Mouse (Mus musculus) A20 (cell line): ENCODE results near the gene Pcsk4.
A peak's percentile ranks its signal among the peaks of the same experiment; 100 is the strongest.

Experiments used
- DNase-seq: peaks from one replicate; pipeline ENCODE4 v3.0.0-alpha.2; 2011; ENCODE audit warnings: low read depth, low spot score

Gene Pcsk4

GRCm38 (mm10) chr10:80329273-80330081 lies at the start of gene Pcsk4, which contains the start of gene Reep6:
Gene Pcsk4 (minus strand): TSS chr10:80329498.
Gene Reep6 (plus strand): TSS chr10:80329953.
- peak; percentile 100 for DNase-seq

- DNase-seq, result peak; percentile 34
Observed at GRCm38 (mm10) chr10:80377716-80378115, 48.4 kb upstream of the Pcsk4 start.

GRCm38 (mm10) chr10:80376160-80376559 lies 46.9 kb upstream of the Pcsk4 start:
- DNase-seq, result peak; percentile 92

GRCm38 (mm10) chr10:80374063-80374462 lies 44.8 kb upstream of the Pcsk4 start:
- DNase-seq, result peak; percentile 88

GRCm38 (mm10) chr10:80372706-80373105 lies 43.4 kb upstream of the Pcsk4 start:
- no peak for DNase-seq

GRCm38 (mm10) chr10:80371983-80372382 lies 42.7 kb upstream of the Pcsk4 start:
- no peak for DNase-seq

- DNase-seq, result peak; percentile 97
Observed at GRCm38 (mm10) chr10:80371411-80371966, 42.2 kb upstream of the Pcsk4 start.

GRCm38 (mm10) chr10:80369995-80370747 lies 40.9 kb upstream of the Pcsk4 start:
- peak; percentile 76 for DNase-seq

GRCm38 (mm10) chr10:80368392-80368791 lies 39.1 kb upstream of the Pcsk4 start:
- DNase-seq, result no peak

GRCm38 (mm10) chr10:80367954-80368353 lies 38.7 kb upstream of the Pcsk4 start:
- no peak for DNase-seq

- DNase-seq, result no peak
Observed at GRCm38 (mm10) chr10:80365736-80366135, 36.4 kb upstream of the Pcsk4 start.

GRCm38 (mm10) chr10:80363734-80364133 lies 34.4 kb upstream of the Pcsk4 start:
- no peak for DNase-seq

- DNase-seq, result peak; percentile 32
Observed at GRCm38 (mm10) chr10:80357994-80358639, 28.8 kb upstream of the Pcsk4 start.

- no peak for DNase-seq
Observed at GRCm38 (mm10) chr10:80357336-80357735, 28.0 kb upstream of the Pcsk4 start.

- no peak for DNase-seq
Observed at GRCm38 (mm10) chr10:80356737-80357136, 27.4 kb upstream of the Pcsk4 start.

- DNase-seq, result no peak
Observed at GRCm38 (mm10) chr10:80356001-80356682, 26.8 kb upstream of the Pcsk4 start, which contains the start of gene Plk5. Gene Plk5 (plus strand): TSS chr10:80356459.

- DNase-seq, result no peak
Observed at GRCm38 (mm10) chr10:80355431-80355830, 26.1 kb upstream of the Pcsk4 start.

GRCm38 (mm10) chr10:80352727-80353126 lies 23.4 kb upstream of the Pcsk4 start:
- no peak for DNase-seq

- no peak for DNase-seq
Observed at GRCm38 (mm10) chr10:80351896-80352295, 22.6 kb upstream of the Pcsk4 start.

GRCm38 (mm10) chr10:80350292-80350691 lies 21.0 kb upstream of the Pcsk4 start:
- peak; percentile 83 for DNase-seq

- no peak for DNase-seq
Observed at GRCm38 (mm10) chr10:80348981-80349380, 19.7 kb upstream of the Pcsk4 start.
